Comparison of ENCODE assay signal across 24 mouse cellular contexts in genomic region chr17:50717586-50717985, GRCm38 (mm10).
"Had no signal": no experiment of that assay in that cellular context is flagged by ENCODE, and none has a peak within 500 bp of the region (broad histone marks: within the 10 kb centered on the region; RNA-seq: fewer than 3 reads in every experiment).

No protein-coding gene starts in this region.

- H3K27ac ChIP-seq: heart, embryonic 10.5 days; hindbrain, embryonic 13.5 days; hindbrain, embryonic 15.5 days; hindbrain, postnatal 0 days; kidney, embryonic 15.5 days; kidney, postnatal 0 days; limb, embryonic 13.5 days; limb, embryonic 15.5 days; liver, embryonic 13.5 days; liver, embryonic 15.5 days had no signal

- DNase-seq: gastrocnemius, postnatal 14 days; gastrocnemius, postnatal 36 days; heart, adult 18-20 months; heart, postnatal 10 days; kidney, adult 11 months; kidney, adult 2 months; kidney, adult 9 months; kidney, postnatal 14 days; kidney, postnatal 36 days; layer of hippocampus, adult 9-11 months; layer of hippocampus, postnatal 36 days; left cerebral cortex, postnatal 4 days; liver, embryonic 13.5 days had no signal

- H3K9ac ChIP-seq: heart, embryonic 12.5 days; hindbrain, embryonic 13.5 days; hindbrain, embryonic 15.5 days; kidney, embryonic 15.5 days; limb, embryonic 13.5 days; limb, embryonic 15.5 days; liver, embryonic 13.5 days; liver, embryonic 15.5 days had no signal

- ATAC-seq: hindbrain, postnatal 0 days; intestine, embryonic 16.5 days had no signal

- H3K27me3 ChIP-seq: heart, embryonic 12.5 days; hindbrain, embryonic 13.5 days; hindbrain, embryonic 15.5 days; kidney, embryonic 15.5 days; limb, embryonic 13.5 days; limb, embryonic 15.5 days; liver, embryonic 13.5 days; liver, embryonic 15.5 days had no signal

- H3K4me3 ChIP-seq: heart, embryonic 10.5 days; heart, embryonic 12.5 days; hindbrain, embryonic 13.5 days; hindbrain, embryonic 15.5 days; kidney, embryonic 15.5 days; limb, embryonic 13.5 days; limb, embryonic 15.5 days; liver, embryonic 13.5 days; liver, embryonic 15.5 days had no signal

- H3K36me3 ChIP-seq: heart, embryonic 10.5 days; heart, embryonic 12.5 days; hindbrain, embryonic 13.5 days; hindbrain, embryonic 15.5 days; kidney, embryonic 15.5 days; limb, embryonic 13.5 days; limb, embryonic 15.5 days; liver, embryonic 13.5 days; liver, embryonic 15.5 days had no signal

- H3K4me1 ChIP-seq: heart, embryonic 10.5 days; heart, embryonic 12.5 days; hindbrain, embryonic 13.5 days; hindbrain, embryonic 15.5 days; kidney, embryonic 15.5 days; limb, embryonic 13.5 days; limb, embryonic 15.5 days; liver, embryonic 13.5 days; liver, embryonic 15.5 days had no signal

- H3K9me3 ChIP-seq: heart, embryonic 10.5 days; heart, embryonic 12.5 days; hindbrain, embryonic 15.5 days; limb, embryonic 15.5 days; liver, embryonic 13.5 days; liver, embryonic 15.5 days had no signal
